Mouse (Mus musculus): Measurements from ENCODE around the gene Tor3a. TPM values are rescaled to one million over a fixed set of nuclear protein-coding genes. Genes with fewer than 3 reads are reported as not detected.

Tor3a gene
- total RNA-seq (2021) = 10 to 100 TPM; 10.8 to 14.2 TPM

DNA sequence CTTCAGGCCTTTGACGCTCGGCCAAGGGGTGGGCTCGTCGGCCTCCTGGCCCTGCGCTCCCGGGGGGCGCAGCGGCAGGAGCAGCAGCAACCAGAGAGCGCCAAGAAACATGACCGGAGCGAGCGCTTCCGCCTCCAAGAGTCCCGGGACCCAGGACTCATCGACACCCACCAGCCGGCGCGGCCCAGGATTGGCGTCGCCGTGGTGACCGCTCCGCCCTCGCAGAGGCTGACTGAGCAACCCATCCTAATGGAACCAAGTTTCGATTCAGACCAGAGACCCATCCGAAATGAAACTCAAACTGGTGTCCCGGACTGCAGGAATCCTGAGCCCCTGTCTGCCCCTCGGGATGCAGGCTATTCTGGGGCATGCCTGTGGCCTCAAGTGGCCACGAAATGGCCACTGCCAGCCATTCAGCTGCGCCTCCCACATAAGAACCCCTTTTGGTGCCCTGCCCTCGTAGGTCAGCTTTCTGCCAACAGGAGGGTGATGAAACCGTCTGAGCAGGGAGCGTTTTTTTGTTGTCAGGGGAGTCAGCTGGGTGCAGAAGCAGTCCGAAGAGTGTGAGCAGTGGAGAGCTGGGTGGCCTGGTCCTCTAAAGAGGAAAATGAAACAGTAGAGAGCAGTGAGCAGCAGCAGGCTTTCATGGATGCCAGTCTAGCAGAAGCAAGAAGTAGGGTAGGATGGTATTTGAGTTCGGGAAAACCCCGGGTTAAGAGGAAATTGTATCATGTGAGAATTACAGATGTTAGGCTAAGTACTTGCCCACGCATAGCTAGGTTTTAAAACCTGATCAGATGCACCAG is at the start of gene Tor3a:
Tor3a (minus strand) TSS at position 162 of the 806 bp plus-strand sequence.
- intact Hi-C loops (cut with DNase I) = no loop called here
- DNase-seq = peak; percentile 81 to 85

DNA sequence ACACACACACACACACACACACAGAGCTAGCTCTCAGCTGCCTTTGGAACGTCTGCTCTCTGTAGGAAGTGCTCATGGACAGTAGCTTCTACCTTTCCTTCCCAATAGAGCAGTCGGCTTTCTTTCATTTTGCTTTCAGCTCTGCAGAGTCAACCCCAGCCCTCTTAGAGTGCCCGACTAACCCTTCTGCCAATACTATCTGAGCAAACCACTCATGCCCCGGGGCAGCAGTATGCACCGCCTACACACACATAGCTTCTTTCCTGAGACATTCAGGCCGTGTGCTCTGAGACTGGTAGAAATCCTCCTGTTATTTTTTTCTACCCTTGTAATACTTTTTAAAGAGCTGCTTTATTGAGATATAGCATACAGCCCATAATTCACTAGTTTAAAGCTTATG is 47.9 kb upstream of the Tor3a start:
- DNase-seq = no peak
- intact Hi-C loops (cut with DNase I) = no loop called here

GRCm38 (mm10) chr1:156720046-156720445 is 45.9 kb upstream of the Tor3a start:
- no peak for DNase-seq
- intact Hi-C loops (cut with DNase I) = no loop called here

DNA sequence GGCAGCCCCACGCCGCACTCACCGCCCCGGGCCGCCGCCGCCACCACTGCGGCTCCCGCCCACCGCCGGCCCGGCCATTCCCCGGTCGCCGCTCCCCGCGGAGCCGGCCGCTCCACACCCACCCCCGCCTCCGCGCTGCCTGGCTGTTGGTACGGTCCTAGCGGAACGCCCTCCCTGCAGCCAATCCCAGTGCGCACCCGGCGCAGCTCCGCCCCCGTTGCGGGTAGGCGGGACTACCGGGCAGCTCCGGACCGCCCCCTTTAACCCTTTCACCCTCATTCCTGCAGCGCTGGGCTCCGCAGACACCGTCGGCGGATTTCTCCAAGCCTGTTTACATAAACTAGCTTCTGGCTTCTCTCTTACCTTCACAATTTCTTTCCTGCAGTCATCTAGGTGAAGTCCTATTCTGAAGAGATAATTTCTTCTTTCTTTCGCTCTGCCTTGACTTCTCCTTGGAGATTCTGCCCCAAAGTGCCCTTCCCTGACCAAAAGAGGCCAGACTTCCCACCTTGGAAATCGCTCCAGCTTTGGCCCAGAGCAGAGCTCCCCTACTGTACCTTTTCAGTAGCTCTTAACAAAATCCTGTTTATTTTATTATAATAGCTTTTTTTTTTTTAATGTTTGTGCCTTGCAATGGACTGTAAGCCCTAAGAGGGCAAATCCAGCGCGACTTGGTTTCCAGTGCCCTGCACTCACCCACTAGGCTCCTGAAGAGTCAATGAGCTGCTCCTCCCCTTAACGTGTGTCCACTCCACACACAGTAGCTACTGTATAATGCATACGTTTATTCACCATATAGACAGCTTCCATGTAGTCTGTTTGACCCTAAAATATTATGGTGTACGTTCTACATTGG is 45.0 kb upstream of the Tor3a start, which contains the start of gene Fam20b:
Fam20b (minus strand) TSS at position 137 of the 856 bp plus-strand sequence.
- intact Hi-C loops (cut with DNase I) = loop anchor here (2.0 to 5.0 kb wide), 2 partner anchors 46 to 67 kb away; no protein-coding TSS in a partner anchor
- DNase-seq = peak; percentile 96 to 97

GRCm38 (mm10) chr1:156718286-156718949 is 44.3 kb upstream of the Tor3a start:
- DNase-seq = peak in 1 of 2 experiments; percentile 47
- intact Hi-C loops (cut with DNase I) = loop anchor here (2.0 to 5.0 kb wide), 2 partner anchors 46 to 66 kb away; no protein-coding TSS in a partner anchor

GRCm38 (mm10) chr1:156717751-156718285 is 43.7 kb upstream of the Tor3a start:
- intact Hi-C loops (cut with DNase I) = loop anchor here (2.0 to 5.0 kb wide), 2 partner anchors 45 to 66 kb away; no protein-coding TSS in a partner anchor
- DNase-seq = no peak

DNA sequence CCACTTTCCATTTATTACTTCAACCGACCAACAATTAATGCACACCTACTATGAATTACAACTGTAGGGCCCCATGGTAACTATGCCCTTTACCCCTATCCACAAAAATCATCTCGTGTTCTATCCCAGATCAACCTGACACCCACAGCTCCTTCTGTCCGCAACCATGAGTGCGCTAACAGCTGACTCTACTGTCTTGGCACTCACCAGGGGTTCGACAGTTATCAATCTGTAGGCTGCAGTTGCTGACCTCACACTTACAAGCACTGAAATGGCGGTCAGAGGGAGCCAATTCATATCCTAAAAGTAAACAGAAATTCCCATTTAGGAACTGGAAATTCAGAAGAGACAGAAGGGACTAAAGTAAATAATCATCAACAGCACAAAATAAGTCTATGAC is 42.5 kb upstream of the Tor3a start:
- intact Hi-C loops (cut with DNase I) = loop anchor here (5.0 kb wide), 1 partner anchor 64 kb away; no protein-coding TSS in a partner anchor

DNA sequence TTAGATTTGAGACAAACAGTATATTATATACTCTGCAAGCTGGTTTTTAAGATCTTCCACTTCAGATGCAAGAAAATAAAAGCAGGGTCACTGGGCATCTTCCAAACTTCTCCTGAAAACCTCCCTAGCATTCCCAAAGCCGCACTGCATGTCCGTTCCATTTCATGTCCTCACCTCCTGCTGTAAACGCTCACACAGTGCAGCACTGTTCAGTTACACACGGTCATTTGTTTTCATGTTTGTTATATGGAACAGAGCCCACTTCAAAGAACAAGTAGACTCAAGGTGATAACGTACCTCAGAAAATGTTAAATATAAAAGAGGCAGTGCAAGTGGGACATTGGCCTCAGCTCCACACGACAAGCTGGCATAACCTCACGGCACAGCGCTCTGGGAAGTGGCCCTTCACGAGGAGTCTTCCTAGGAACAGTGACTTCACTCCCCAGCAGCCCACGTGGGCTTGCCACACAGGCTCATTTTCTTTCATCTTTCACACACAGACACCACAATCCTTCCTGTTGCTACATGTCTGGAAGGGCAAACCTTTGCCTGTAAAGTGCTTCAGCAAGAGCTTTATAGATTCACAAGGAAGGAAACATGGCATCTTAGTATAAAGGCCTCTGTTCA is 36.4 kb upstream of the Tor3a start:
- intact Hi-C loops (cut with DNase I) = no loop called here
- DNase-seq = no peak

More for the DNA sequence above, 42.5 kb upstream of the Tor3a start:
- no peak for DNase-seq

- intact Hi-C loops (cut with DNase I) = no loop called here
- no peak for DNase-seq
Observed at GRCm38 (mm10) chr1:156708672-156709071, 34.5 kb upstream of the Tor3a start.

GRCm38 (mm10) chr1:156705696-156706285 is 31.6 kb upstream of the Tor3a start:
- intact Hi-C loops (cut with DNase I) = no loop called here
- DNase-seq = no peak

DNA sequence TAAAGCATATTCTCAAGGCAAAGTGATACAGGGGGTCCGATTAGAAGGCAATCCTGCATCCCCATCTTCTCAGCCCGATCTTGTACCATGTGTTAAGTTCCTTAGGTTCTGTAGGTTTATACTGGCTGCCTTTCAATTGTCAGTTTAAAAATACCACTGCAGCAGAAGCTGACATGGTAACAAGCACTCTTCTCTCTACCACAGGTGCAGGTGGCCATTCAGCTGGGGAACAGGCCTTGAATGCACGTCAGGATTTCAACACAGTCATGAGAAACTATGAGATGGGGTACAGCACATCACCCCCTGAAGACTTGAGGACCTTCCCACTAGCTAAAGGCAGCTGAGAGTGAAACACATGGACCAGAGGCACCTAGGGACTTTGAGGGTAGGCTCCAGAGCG is 29.3 kb upstream of the Tor3a start:
- DNase-seq = no peak
- intact Hi-C loops (cut with DNase I) = no loop called here

DNA sequence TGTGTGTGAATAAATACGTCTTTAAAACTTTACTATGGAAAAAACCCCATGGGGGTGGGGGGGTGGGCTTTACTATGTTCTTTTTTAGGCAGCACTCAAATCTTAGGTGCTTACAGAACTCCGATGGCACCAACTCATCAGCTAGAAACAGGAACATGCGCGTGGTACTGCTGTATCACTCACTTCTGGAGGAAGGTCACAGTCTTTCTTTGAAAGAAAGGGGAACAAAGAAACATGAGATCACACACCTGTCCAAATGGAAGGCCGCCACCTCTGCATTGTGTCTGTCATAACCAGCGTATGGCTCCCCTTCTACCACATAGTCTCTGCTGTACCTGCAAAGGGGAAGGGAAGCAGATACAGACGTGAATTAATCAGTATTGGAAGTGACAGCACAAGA is 28.0 kb upstream of the Tor3a start:
- no peak for DNase-seq
- intact Hi-C loops (cut with DNase I) = no loop called here

GRCm38 (mm10) chr1:156686025-156686661 is 12.0 kb upstream of the Tor3a start:
- intact Hi-C loops (cut with DNase I) = no loop called here
- DNase-seq = no peak

DNA sequence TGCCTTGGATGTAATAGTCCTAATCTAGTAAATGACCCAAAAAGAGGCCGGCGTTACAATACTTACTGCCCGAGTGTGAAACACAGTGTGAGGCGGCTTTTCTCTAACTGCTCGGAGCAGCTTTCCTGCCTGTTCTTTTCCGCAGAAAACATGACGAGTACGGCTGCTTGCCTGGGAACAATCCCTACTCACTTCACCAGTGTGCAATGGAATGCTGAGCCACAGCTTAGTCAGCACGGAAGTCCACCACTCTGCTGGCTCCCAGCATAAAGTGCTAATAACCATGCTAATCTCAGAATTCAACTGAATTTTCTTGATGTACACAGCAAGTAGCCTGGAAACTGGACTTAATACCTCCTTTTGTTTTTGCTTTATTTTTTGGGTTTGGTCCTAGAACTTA is 5.4 kb upstream of the Tor3a start:
- intact Hi-C loops (cut with DNase I) = loop anchor here (5.0 kb wide), 2 partner anchors 122 to 137 kb away; partner anchors contain the start of gene Abl2
- no peak for DNase-seq

DNA sequence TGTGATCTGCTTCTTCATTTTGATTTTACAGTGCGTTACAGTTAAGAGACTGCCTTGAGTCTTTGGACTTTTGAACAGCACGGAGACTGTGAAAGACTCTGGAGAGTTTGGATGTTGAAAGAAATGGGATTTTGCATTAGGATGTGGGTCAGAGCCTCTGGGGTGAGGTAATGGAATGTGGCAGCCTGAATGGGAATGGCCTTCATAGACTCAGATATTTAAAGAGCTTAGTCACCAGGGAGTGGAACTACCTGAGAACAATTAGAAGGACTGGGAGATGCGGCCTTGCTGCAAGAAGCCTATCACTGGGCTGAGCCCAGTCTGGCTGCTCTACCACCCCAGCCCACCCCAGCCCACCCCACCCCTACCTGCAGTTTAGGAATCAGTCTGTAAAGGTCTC is 3.1 kb upstream of the Tor3a start:
- intact Hi-C loops (cut with DNase I) = loop anchor here (2.0 to 5.0 kb wide), 3 partner anchors 36 to 135 kb away; partner anchors contain the start of gene Abl2
- DNase-seq = no peak

GRCm38 (mm10) chr1:156676596-156676995 is 2.4 kb upstream of the Tor3a start:
- intact Hi-C loops (cut with DNase I) = loop anchor here (2.0 to 5.0 kb wide), 3 partner anchors 36 to 134 kb away; partner anchors contain the start of gene Abl2

GRCm38 (mm10) chr1:156676171-156676570 is 2.0 kb upstream of the Tor3a start:
- intact Hi-C loops (cut with DNase I) = loop anchor here (2.0 to 5.0 kb wide), 3 partner anchors 35 to 134 kb away; partner anchors contain the start of gene Abl2
- peak; percentile 73 to 77 for DNase-seq

More at GRCm38 (mm10) chr1:156676596-156676995, 2.4 kb upstream of the Tor3a start:
- DNase-seq = no peak

DNA sequence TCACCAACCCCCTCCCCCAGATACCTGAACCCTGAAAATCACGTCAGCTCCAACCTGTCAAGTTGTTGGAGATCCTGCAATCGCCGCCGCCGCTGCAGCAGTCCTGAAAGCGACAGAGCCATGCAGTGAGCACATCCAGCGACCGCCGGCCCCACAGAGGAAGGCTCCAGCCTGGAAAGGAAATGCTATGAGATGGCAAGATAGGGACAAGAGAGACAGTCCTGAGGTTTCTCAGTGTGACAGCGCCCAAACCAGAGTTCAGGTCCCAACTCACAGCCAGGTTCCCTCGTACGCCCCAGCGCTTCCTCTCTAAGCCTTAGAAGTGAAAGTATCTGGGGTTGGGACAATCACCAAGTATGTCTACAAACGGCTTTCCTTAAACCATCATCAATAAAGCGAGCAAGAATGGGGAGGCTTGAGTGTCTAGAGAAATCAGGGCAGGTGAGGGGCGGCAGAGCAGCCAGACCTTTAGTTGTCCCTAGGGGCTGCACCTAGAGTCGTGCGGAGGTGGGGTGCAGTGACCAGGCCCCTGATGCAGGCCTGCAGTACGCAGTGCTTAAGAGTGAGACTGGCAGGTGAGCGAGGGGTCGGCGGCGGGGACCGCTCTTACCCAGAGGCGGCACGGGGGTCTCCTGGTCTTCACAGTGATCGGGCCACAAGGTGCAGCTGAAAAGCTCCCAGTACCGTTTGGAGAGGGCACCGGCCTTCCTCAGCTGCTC is 521 bp downstream of the Tor3a start:
- DNase-seq = peak; percentile 44 to 58
- intact Hi-C loops (cut with DNase I) = loop anchor here (2.0 kb wide), 2 partner anchors 17 to 45 kb away; partner anchors contain the start of gene Fam20b
